Mouse (Mus musculus): ENCODE results near the gene Krtap8-1.

DNA sequence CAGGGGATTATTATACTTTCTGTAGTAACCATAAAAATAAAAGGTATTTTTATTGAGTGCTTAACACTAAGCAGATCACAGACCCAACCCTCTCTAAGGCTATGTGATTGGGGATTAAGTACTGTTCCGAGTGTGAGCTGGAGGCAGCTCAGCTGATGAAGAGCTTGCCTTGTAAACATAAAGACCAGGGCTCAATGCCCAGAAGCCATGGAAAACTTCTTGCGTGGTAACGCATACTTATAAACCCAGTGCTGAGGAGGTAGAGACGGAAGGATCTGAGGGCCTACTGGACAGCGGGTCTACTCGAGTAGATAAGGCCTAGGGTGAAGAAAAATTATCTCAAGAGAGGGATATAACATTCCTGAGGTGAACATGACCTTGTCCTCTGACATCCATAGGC is 32.3 kb upstream of the Krtap8-1 start:
- TF ChIP-seq FLI1 (IDR thresholded peaks at IDR 0.05; ENCODE audit: low read length) (no peak), GATA1 (IDR thresholded peaks at IDR 0.05; ENCODE audit: borderline replicate concordance, low read length) (no peak)
